Mouse (Mus musculus) mesoderm, embryonic 11.5 days (tissue): Measurements from ENCODE around the gene Thrsp.
"Not testable (repeated sequence)": the region's sequence is repeated elsewhere in the genome, so short reads cannot be mapped to it uniquely, and the experiment has no call there.

Source experiments
- DNase-seq: peaks from one replicate; pipeline ENCODE4 v3.0.0-alpha.2; 2012; ENCODE audit warnings: low read depth, low spot score

Gene Thrsp

DNA sequence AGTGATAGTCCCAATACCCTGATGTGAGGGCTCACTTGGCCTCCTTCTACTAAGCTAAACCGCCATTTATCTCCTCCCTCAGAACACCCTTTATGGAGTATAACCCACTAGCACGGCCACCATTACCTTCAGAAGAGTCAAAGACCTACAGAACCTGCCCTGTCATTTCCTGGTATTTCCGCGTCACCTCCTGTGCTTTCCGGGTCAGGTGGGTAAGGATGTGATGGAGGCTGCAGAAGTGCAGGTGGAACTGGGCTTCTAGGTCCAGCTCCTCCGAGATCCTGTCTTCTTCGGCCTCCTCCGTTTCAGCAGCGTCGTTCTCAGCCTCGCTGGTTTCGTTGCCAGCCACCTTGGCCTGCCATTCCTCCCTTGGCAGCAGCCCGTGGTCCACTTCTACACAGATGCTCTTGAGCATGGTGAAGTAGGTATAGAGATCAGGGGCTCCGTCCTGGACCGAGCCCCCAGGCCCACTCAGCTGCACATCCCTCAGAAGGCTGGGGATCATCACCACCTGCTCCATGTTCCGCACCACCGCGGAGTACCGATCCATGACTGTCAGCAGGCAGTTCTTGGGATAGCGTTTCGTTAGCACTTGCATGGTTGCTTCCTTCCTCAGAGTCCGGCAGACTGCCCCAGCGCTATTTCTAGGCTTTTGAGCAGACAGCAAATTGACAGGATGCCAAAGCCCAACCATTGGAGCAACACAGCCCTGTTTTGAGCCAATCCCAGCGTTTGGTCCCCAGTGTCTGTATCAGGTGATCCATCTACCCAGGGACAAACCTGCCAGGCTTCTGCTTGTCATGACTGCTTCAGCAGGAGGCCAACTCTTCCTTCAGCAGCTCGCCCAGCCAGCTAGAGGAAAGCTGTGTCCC, at the start of gene Thrsp:
Gene Thrsp, minus strand, starts transcription at position 825 of the 872 bp plus-strand sequence.
- no peak for DNase-seq

DNA sequence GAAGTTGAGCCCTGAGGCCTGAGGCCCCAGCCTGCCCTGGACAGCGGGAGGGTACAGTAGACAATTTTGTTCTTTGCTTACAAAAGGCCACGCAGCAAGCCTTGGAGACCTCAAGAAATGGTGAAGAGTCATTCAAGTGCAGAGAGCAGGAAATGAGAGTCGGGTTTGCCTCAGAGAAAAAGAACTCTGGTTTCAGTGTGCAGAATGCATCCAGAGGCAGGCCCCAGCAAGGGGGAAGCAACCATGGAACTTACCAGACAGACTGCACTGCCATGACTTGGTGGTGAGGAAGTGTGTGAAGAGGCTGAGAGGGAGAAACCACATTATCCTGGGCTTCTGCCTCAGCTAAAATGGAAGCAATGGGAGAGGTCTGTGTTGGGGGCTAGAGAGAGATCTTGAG, 38.0 kb upstream of the Thrsp start:
- no peak for DNase-seq

DNA sequence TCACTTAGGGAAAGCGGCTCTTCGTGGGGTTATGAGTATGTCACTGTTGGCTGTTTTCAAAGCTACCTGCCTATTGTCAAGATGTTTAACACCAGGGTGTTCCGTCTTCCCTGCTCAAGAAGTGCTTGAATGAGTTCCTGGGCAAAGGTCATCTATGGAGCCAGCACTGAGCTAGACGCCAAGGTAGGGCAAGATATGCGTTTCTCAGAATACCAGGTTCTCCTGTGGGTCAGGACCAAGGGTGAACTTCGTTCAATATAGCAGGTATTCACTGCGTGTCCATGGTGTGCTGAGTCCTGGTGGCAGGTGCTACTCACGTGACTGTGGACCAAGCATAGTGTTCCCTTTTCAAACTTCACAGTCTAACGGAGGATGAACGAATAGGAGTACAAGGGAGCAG, 37.3 kb upstream of the Thrsp start:
- no peak for DNase-seq

DNA sequence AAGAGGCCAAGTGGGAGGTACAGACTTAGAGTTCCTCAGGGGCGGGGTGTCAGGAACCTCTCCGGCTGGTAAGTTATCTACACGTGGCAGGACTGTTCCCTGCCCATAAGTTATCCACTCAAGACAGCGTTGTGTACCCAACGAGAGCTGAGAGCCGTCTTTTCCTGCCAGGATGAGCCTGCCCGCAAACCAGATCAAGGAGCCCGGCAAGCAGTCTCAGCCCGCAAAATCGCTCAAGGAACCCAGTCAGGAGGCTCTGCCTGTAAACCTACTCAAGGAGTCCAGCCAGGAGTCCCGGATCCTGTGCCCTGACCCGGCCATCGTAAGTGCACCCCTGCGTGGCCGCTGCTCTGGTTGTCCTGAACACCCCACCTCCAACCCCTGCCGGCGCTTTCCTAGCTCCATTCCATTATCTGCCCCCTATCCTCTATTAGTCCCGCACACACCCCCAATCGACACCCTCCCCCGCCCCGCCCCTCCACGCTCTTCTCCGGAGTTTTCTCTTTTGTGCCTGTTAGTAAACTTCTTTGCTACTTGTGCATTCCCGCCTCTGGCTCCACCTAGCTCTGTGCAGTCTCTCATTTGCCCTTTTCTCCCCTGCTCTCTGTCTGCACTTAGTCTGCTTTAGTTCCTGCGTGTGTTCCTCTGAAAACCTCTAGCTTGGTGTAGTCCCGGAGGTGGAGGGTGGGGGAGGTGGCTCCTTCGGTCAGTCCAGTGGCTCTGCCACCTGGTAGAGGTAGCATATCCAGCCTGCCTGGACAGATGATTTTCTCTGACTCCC, 35.8 kb upstream of the Thrsp start:
- no peak for DNase-seq

DNA sequence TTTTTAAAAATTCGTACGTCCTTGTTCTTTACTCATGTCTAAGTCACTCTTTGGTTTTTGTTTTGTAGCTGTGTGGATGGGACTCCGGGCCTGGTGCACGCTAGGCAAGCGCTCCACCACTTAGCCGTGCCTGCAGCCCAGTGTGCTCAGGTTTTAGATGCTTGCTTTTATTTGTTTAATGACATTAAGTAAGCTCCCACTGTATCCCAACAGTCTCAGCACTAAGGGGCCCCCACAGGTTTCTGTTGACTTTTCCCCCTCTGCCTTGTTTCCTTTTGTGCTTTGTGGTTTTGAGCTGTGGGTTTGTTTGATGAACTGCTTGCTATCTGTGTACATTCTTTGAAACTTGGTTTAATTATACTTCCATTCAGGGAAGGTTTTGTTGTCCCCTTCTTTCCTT, 34.7 kb upstream of the Thrsp start:
- DNase-seq = no peak

DNA sequence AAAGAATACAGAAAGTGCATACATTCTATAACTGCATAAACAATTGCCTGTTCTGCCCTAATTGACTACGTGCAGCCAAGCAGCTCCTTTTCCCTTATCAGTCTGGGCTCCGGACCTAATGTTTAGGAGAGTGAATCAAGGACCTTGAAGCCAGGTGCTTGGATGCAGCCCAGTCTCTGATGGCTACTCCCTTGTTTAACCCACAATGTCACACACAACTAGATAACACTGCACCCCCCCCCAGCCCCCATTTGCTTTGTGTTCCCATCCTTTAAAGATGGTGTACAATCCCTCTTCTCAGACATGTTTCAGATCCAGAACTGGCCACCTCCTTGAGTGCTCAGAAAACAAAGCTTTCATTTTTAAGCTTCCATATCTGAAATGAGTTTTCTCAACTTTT, 33.5 kb upstream of the Thrsp start, which contains the start of gene Kctd14:
Gene Kctd14, plus strand, starts transcription at position 301 of the 400 bp plus-strand sequence.
- DNase-seq = not testable (repeated sequence)

DNA sequence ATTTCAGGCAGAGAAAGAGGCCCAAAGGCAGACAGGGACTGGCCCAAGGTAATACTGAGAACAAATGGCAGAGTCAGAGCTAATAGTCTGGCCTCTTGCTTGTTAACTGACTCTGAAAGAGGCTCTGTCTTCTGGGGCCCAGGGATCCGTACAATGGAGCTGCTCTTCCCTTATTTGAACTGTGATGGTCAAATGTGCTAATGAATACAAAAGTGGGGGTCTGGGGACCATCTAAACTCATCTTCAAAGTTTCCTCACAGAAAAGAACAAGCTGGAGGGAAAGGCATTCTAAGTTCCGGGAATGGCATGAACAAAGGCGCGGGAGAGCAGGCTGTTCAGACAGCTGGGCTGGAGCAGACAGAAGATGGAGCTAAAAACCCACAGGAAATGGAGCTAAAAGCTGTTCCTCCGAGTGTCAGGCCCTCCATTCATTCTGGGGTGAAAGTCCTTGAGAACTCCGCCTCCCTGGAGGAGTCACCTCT, 29.6 kb upstream of the Thrsp start:
- DNase-seq = no peak

DNA sequence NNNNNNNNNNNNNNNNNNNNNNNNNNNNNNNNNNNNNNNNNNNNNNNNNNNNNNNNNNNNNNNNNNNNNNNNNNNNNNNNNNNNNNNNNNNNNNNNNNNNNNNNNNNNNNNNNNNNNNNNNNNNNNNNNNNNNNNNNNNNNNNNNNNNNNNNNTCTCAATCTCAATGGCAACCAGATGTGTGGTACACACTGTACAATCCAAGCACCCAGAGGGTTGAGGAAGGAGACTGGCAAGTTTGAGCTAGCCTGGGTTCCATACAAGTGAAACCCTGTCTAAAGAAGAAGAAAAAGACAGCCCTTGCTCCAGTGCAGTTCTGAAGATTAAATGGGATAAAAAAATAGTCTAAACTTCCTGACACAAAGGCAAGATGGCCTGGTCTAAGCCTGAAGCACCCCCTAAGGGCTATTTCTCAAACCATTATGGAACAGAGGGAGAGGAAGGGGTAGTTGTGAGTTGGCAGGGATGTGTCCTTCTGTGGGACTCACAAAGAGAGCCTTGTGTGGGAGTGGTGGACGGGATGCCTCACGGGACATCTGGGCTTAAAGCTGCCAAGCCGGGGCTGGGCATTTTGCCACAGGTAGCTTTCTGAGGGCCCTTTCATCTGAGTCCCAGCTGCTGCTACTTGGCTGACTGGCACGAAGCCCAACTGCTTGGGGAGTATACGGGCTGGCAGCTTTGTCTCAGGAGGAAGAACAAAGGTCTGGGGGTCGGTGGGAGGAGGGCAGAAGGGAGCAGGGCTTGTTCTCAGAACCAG, 28.8 kb upstream of the Thrsp start:
- no peak for DNase-seq

DNA sequence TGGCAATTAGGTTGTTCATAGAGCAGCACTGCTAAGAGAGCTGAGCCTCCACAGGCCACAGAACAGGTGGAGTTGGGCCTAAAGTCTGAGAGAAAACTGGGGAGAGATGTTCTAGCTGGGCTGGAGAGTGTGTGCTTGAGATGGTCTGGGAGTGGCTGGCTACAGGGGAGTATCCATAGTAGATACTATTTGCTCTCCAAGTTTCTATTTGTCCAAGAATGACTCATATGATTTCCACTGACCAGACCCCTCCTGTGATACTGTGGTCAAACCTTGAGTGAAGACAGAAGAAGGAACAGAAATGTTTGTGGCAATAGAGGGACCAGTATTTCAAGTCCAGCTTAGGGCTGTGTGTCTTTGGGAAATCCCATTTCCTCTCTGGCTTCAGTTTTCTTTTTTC, 21.5 kb upstream of the Thrsp start:
- no peak for DNase-seq

DNA sequence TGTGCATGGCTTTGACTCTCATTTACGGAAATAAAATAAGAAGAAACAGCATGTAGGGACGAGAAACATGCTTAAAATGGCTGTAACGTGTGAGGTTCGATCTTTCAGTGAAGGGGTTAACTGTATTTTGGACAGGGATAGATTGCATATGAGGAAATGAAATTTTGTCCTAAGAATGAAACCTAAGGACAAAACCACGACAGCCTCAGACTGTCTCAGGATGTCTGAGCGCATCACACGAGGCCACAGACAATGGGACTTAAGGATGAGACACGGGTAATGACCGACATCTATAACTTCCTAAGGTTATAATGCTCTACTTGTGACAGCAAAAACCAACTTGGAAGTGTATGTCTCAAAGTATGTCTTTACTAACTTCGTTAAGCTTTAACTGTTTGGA, 17.0 kb upstream of the Thrsp start:
- DNase-seq = no peak

DNA sequence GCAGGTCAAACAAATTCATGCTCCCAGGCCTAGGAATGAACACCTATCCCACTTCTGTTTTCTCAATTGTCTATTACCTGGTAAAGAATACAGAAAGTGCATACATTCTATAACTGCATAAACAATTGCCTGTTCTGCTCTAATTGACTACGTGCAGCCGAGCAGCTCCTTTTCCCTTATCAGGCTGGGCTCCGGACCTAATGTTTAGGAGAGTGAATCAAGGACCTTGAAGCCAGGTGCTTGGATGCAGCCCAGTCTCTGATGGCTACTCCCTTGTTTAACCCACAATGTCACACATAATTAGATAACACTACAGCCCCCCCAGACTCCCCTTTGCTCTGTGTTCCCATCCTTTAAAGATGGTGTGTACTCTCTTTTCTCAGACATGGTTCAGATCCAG, 16.0 kb upstream of the Thrsp start:
- not testable (repeated sequence) for DNase-seq

DNA sequence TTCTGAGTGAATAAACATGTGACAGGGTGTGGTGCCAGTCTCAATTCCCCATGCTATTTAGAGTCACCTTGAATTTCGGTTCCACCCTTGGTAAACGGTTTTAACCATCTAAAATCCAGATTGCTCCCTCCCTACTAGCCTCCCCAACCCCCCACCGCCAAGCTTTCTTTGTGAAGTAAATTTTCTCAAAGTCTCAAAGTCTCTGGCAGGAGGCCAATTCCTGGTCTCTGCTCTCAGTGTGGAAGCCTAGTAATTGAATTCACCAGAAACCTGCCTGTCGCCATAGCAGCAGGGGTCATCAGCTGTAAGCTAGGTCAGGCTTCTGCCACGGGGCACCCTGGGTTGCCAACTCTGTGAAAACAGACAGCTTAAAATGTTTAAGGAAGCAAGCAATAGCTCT, 12.2 kb upstream of the Thrsp start:
- DNase-seq = peak; percentile 36

DNA sequence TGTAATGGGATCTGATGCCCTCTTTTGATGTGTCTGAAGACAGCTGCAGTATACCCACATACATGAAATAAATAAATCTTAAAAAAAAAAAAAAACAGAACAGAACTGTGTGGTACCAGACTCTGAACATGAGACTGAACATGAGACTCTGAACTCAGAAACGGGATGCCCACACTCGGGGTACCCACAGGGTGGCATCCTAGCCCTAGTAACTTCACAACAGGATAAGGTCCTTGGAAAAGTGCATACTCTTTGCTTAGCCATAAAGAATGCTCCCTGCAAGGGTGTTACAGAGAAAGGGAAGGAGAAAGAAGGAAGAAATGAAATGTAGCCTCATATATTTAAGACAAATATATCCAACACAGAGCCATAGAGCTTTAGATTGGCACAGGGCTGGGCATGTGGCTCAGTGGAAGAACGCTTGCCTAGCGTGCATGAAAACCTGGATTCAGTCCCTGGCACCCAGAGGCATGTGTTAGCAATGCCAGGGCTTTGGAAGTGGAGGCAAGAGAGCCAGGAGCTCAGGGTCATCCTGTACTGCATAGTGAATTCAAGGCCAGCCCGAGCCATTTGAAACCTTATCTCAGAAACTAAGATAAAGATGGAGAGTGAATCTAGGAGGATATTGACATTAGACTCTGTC, 10.4 kb upstream of the Thrsp start:
- no peak for DNase-seq

DNA sequence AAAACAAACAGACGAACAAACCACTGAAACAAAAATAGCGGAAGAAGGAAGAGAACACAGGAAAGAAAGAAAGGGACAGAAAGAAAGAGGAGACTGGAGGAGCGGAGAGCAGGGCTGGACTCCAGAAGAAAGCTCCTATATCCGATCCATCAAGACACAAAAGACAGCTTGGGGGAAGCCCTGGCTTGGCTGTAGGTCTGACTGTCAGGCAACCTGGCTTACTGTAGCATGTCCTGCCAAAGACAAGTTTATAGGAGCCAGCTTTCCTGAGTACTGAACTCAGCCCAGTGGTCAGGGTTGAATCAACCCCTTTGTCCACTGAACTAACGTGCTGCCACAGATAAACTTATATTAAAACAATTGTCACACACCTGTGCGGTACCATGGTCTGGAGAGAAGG, 9.8 kb upstream of the Thrsp start:
- DNase-seq = no peak

DNA sequence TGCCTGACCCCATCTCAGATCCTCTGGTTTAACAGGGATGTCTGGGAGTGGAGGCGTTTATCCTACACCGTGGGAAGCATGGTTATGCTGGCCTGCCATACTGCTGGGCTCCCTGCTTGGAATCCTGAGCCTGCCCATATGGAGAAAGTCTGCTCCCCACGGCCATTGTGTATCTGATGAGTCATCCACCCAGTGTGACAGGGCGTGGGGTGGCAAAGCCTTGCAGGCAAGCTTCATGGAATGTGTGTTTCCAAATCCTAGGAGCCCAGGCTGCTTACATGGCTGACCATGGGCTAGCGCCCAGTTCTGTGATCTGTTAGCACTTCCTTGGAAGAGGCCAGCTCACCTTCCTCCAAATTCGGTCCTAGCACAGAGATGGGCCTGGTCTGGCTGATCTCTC, 9.0 kb upstream of the Thrsp start:
- DNase-seq = no peak

DNA sequence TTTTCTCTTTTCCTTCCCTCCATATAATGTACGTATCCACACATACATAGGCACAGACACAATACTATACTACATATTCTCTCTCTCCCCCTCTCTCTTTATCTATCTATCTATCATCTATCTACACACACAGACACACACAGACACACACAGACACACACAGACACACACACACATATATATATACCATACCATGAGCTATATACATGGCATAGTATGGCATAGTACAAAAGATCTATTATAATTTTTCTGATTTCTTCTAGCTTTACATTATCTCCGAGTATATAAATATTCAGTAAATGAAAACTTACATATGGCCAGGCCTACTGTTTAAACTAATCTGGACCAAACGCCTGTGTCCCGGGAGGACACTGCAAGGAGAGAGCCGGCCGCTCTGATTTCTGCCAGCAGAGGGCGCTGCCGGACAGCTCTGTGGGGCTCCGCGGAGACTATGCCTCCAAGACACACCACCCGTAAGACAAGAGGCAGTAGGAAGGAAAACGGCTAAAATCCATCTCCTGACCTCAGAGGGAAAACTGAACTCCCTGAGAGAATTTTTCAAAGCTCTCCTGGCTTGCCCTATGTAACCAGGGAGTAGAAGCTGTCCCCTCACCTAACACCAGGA, 7.2 kb upstream of the Thrsp start:
- DNase-seq = peak; percentile 85

DNA sequence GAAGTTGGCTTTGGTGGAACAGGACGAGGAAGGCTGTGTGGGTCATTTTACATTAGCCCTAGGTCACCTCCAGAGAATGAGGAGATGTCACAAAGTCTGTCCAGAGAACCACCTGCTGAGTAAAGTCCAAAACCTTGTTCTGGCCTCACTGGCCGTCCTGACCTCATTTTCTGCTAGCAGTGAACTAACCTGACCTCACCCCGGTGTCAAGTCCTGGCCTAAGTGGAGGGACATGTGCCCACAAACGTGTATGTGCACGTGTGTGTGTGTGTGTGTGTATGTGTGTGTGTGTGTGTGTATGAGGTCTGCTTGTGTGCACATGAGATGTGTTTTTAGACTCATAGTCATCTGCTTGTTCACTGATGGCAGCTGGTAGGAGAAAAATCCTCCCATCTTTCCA, 6.2 kb upstream of the Thrsp start:
- no peak for DNase-seq

DNA sequence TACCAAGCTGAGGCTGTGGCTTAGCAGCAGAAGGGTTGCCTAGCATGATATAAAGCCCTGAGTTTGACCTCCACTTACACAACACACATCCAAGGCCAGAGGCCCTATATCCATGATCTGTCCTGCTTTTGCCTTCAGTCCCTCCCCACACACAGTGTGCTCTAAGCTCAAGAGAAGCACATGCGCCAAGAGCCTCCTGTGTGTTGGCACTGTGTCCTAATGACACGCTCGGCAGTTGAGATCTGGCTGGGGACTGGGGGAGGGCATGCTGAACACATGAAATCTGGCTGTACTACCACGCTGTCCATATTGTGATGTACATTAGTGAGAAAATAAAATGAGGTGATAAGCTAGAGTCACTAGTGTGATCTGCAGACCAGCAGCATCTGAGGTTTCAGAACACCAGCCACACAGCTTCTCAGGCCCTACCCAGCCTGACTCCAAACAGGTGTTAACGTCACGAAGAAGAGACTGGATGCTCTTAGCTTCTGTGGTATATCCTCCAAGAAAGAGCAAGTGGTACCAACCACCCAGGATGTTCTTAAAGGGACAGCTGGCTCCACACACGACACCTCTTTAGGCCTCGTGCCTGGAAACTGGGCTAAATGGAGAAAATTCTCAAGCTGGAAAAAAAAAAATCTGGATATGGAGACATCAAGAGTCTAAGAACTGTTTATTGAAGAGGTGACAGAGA, 3.6 kb upstream of the Thrsp start:
- no peak for DNase-seq

DNA sequence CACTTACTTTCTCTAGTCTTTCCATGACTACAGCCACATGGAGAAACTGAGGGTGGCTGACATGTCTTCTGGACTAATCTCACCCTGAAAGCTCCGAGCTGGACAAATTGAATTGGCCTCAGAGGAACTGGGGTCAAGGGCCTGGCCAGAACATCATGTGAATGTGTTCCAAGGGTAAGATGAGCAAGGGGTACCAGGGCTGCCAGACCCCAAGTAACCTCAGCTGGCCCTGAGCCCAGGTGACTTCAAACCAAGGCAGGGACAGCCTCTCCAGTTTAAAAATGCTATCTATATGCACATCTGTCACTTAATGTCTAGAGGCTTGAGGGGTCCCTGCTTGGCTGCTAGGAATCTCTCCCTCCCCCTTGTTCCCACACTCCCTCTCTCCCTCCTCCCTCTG, 2.9 kb upstream of the Thrsp start:
- no peak for DNase-seq

DNA sequence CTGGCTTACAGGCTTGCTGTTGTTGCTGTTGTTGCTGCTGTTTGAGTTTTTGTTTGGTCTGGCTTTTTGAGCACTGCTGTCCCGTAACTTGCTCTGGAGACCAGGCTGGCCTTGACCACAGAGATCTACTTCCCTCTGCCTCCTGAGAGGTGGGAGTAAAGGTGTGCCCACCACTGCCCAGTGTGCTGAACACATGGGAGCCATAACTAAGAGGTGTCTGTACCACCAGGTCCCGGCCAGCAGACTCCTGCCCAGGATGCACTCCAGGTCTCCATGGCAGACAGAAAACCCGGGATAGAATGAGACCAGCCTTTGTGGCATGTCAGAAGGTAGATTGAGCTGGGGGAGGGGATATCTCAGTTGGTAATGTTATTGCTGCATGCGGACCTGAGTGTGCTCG, 1.6 kb upstream of the Thrsp start:
- DNase-seq = no peak
